Mouse (Mus musculus) Muller cell, postnatal 12 days (primary cell): Measurements from ENCODE around the gene Nfatc2ip.
"Not testable (repeated sequence)": the region's sequence is repeated elsewhere in the genome, so short reads cannot be mapped to it uniquely, and the experiment has no call there.

Source experiments
- DNase-seq: peaks from one replicate; pipeline ENCODE4 v3.0.0-alpha.2; 2015; ENCODE audit errors: inconsistent ontology term

Gene Nfatc2ip

DNA sequence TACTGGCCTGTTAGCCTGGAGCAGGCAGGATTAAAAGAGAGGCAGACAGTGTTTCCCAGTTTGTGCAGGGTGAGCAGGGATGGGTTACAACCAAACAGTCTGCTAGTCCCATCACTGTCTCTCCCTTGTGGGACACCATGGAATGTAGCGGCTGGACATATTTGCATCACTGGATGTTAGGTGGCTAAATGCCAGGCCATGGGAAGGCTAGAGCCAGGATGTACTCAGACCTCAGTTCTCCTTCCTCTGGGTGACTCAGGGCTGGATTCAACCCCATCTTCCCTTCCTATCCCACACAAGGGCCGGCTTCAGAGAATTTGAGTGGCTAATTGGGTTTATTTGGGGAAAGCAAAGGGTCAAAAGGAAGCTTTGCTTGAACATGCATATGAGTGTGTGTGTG is 12.1 kb upstream of the Nfatc2ip start:
- peak; percentile 60 for DNase-seq

- not testable (repeated sequence) for DNase-seq
Observed at GRCm38 (mm10) chr7:126402518-126402917, 6.0 kb upstream of the Nfatc2ip start.

- peak; percentile 59 for DNase-seq
Observed at GRCm38 (mm10) chr7:126399548-126399947, 3.0 kb upstream of the Nfatc2ip start.

- no peak for DNase-seq
Observed at GRCm38 (mm10) chr7:126397822-126398221, 1.3 kb upstream of the Nfatc2ip start.

- DNase-seq = no peak
Observed at GRCm38 (mm10) chr7:126397221-126397620, 684 bp upstream of the Nfatc2ip start.

GRCm38 (mm10) chr7:126392086-126392884 is 4.3 kb downstream of the Nfatc2ip start:
- DNase-seq = not testable (repeated sequence)

- DNase-seq = no peak
Observed at GRCm38 (mm10) chr7:126388185-126388584, 8.4 kb downstream of the Nfatc2ip start.

- no peak for DNase-seq
Observed at GRCm38 (mm10) chr7:126383565-126383964, 13.0 kb downstream of the Nfatc2ip start.

DNA sequence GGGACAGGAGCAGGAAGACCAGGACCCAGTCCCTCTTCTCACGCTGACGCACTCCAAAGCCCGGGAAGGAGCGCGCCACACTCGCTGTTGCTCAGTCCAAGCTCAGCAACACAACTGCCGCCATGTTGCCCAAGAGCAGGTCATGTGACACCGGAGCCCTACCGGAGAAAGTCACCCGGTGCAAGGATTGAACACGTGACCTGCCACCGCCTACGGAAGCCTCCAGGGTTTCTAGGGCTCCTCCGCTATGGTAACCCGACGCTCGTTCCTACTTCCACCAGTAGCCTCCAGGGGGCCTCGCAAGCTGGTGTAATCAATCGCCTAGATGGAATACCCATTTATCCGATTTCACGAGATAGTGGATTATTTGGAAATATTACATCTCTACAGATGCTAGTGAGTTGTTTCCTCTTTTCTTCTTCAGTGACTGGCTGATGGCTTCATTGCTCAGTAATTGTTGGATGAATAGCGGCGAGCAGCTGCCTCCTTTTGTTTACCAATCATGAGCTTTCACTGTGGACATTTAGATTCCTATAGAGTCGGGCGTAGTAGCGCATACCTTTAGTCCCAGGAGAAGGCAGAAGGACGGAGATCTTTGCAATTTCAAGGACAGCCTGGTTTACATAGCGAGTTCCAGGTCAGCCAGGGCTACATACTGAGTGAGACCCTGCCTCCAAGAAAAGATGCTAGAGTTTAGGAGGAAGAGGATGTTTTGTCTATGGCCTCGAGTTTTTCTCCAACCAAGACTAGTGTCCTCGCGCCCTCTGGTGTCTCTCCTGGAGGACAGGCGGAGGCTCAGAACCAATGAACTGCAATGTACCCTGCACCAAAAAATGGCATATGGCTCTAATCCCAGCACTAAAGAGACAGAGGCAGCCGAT is 19.0 kb downstream of the Nfatc2ip start, which contains the start of gene Spns1:
Gene Spns1, minus strand, starts transcription at position 173 of the 881 bp plus-strand sequence.
- DNase-seq = peak; percentile 94

GRCm38 (mm10) chr7:126376903-126377277 is 19.6 kb downstream of the Nfatc2ip start:
- no peak for DNase-seq

DNA sequence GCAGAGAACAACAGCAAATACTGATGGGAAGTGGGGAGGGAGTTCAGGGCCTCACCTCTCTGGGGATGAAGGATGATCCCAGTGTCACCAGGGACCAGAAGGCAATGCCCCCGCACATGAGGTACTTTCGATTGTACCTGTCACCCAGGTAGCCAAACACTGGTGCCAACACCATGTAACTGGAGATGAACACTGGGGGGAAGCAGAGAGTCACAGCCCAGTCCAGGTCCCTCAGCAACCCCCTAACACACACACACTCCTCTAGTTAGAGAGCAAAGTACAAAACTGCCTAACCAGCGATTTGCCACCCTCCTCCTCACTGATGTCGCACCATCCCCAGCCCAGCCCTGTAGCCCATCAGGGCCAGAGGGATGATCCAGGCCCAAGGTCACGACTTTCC is 21.5 kb downstream of the Nfatc2ip start:
- DNase-seq = no peak

GRCm38 (mm10) chr7:126374526-126374925 is 22.0 kb downstream of the Nfatc2ip start:
- DNase-seq = no peak

GRCm38 (mm10) chr7:126373007-126373406 is 23.5 kb downstream of the Nfatc2ip start:
- DNase-seq = no peak

DNA sequence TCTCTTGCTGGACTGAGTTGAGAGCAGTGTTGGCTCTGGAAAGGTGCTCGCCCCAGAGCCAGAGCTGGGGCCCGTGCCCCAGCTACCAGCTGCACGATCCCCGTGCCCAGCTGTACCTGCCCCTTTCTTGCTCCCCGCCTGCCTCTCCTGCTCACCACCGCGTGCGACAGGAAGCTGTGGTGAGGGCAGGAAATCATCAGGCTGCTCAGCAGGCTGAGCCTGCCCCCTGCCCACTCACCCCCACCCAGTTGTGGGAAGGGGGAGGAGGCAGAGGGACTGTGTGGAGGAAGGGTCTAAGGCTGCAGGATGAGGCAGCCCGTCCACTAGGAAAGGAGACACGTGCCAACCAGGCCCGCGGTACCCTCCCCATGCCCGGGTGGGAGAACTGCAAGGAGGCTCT is 27.1 kb downstream of the Nfatc2ip start, which contains the start of gene Lat:
Gene Lat, minus strand, starts transcription at position 178 of the 400 bp plus-strand sequence.
- no peak for DNase-seq

DNA sequence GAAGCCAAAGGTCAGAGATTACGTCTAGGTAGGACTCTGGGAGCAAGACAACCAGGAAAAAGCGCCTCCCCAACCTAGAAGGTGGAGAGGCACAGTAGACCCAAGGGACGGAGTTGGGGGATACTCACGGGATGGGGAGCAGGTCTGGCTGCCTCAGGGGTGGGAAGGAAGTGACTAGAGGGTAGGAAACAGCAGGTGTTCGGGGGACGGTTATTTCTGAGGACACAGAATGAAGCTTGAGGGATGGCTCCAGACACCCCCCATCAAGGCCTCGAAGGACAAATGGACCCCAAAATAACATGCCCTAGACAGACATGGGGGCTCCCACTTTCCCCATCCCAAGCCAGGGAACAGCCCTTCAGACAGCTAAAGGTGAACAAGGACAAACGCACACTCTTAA is 28.2 kb downstream of the Nfatc2ip start:
- no peak for DNase-seq

DNA sequence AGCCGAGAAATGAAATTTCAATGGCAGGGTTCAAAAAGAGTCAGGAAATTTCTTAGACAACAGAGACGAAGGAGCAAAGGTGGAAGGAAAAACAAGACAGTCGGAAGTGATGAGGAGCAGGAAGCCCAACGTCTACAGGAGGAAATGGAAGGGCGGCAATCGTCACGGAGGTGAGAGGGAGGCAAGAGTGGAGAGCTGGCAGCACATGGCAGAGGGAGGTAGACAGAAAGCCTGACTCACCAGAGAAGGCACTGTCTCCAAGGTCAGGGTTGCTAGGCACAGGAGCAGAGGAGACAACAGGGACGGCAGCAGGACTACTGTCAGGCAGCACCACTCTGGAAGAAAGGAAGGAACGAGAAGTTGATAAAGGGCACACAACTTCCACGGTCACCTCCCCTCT is 28.9 kb downstream of the Nfatc2ip start:
- no peak for DNase-seq

DNA sequence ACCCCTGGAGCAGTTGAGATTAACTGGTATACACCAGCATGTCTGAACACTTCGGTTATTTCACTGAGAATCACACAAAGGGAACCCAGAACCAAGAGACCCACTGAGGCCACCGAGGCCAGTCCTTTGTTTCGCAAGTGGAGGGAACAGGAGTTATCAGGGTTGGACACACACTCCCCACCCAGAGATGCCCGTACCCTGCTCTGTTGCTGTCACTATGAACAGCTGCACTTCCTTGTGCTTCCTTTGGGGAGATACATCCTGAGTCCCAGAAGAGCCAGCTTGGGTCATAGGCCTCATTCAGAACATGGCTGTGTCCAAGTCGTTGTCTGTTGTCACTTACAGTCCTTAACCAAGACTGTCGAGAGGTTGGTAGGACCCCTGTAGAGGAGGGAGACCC is 33.5 kb downstream of the Nfatc2ip start:
- no peak for DNase-seq

- DNase-seq = no peak
Observed at GRCm38 (mm10) chr7:126359049-126359448, 37.5 kb downstream of the Nfatc2ip start.

DNA sequence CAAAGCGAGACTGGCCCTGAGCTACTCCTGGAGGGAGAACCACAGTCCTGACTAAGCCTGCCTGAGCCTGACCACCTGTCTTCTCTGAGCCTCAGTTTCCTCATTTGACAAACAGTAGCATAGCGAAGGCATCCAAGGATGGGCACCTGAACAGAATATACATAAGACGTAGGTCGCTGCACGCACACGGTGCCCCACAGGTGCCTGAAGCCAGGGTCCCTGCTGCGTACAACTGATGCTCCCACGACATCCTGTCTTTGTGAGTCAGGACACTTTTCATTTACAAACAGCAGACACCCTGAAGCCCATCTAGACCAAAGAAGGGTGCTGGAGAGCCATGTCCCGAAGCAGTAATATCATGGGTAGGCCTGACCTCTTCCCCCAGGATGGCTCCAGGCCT is 38.1 kb downstream of the Nfatc2ip start:
- no peak for DNase-seq

GRCm38 (mm10) chr7:126357838-126358237 is 38.7 kb downstream of the Nfatc2ip start:
- DNase-seq = no peak

GRCm38 (mm10) chr7:126356793-126357591 is 39.5 kb downstream of the Nfatc2ip start:
- DNase-seq = no peak
